Mouse (Mus musculus) layer of hippocampus, postnatal 10 days (tissue): ENCODE results near the gene Ddc. TPM values are rescaled to one million over a fixed set of nuclear protein-coding genes. Genes with fewer than 3 reads are reported as not detected.

Experiments
- DNase-seq, 2 experiments: peaks; one replicate each; pipeline ENCODE4 v3.0.0; 2021; ENCODE audit warnings: low spot score in 2 of 2
- total RNA-seq, 2 experiments: library from RNA; stranded (reverse); gene quantifications; 2 replicates each; pipeline ENCODE4 v1.2.3; 2021

Ddc gene
- total RNA-seq, 2 experiments from 2014 or later = 7.1 to 8.9 TPM

- DNase-seq = no peak
These were observed 19.5 kb downstream of the Ddc start for GRCm38 (mm10) chr11:11878278-11878980.

- no peak for DNase-seq
These were observed 20.1 kb downstream of the Ddc start for GRCm38 (mm10) chr11:11877891-11878277.

- DNase-seq = no peak
These were observed 21.6 kb downstream of the Ddc start for GRCm38 (mm10) chr11:11876366-11876765.

GRCm38 (mm10) chr11:11875230-11875629 lies 22.7 kb downstream of the Ddc start:
- DNase-seq = no peak

GRCm38 (mm10) chr11:11873023-11873908 lies 24.7 kb downstream of the Ddc start:
- DNase-seq = peak; percentile 43 to 53

GRCm38 (mm10) chr11:11872140-11872795 lies 25.7 kb downstream of the Ddc start:
- DNase-seq = no peak

GRCm38 (mm10) chr11:11871197-11871813 lies 26.6 kb downstream of the Ddc start:
- DNase-seq = no peak

- DNase-seq = no peak
These were observed 29.9 kb downstream of the Ddc start for GRCm38 (mm10) chr11:11867971-11868481.

GRCm38 (mm10) chr11:11866696-11867095 lies 31.2 kb downstream of the Ddc start:
- no peak for DNase-seq

GRCm38 (mm10) chr11:11865128-11865527 lies 32.8 kb downstream of the Ddc start:
- DNase-seq = no peak

- DNase-seq = no peak
These were observed 33.4 kb downstream of the Ddc start for GRCm38 (mm10) chr11:11864446-11865101.

- DNase-seq = no peak
These were observed 35.4 kb downstream of the Ddc start for GRCm38 (mm10) chr11:11862502-11862901.

GRCm38 (mm10) chr11:11856959-11857358 lies 41.0 kb downstream of the Ddc start:
- no peak for DNase-seq

- peak; percentile 47 to 61 for DNase-seq
These were observed 42.2 kb downstream of the Ddc start for GRCm38 (mm10) chr11:11855685-11856131.

GRCm38 (mm10) chr11:11855061-11855672 lies 42.8 kb downstream of the Ddc start:
- no peak for DNase-seq

GRCm38 (mm10) chr11:11853731-11854461 lies 44.0 kb downstream of the Ddc start:
- DNase-seq = no peak

- DNase-seq = no peak
These were observed 45.9 kb downstream of the Ddc start for GRCm38 (mm10) chr11:11851957-11852505.

- DNase-seq = no peak
These were observed 47.3 kb downstream of the Ddc start for GRCm38 (mm10) chr11:11850476-11851267.
